Mouse (Mus musculus) brain, embryonic 14.5 days (tissue): ENCODE measurements around the gene Rock2.

Source experiments
- CTCF ChIP-seq: fragments of 200-500 bp; IDR thresholded peaks from 2 replicates; pipeline ENCODE4 v1.5.1; 2012; ENCODE audit warnings: inconsistent platforms, mild to moderate bottlenecking, moderate library complexity, borderline replicate concordance; ENCODE audit not compliant: insufficient read depth, insufficient read length; ENCODE audit errors: extremely low read depth
- POLR2A ChIP-seq: fragments of 200-500 bp; IDR thresholded peaks from 2 replicates; pipeline ENCODE4 v1.6.1; 2012; ENCODE audit warnings: mild to moderate bottlenecking, inconsistent platforms, borderline replicate concordance; ENCODE audit not compliant: poor library complexity, insufficient read depth, insufficient read length, severe bottlenecking; ENCODE audit errors: extremely low read depth

DNA sequence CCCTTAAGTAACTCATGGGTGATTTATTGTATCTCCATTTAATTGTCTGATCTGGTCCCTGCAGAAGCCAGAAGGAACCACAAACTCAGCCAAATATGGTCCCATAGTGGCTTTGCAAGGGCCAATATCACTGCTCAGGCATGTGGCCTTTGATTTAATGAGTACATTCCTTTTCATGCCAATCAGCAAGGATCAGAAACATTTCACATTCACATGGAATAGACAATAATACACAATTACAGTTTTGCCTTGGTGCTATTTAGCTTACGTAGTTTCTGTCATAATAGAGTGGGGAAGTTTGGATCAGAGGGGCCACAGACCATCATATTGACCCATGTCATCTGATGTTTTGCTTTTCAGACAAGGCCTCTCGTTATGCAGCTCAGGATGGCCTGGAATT lies 46.2 kb upstream of the Rock2 start:
- no peak for TF ChIP-seq POLR2A
- no peak for TF ChIP-seq CTCF
